Mouse (Mus musculus) cerebellum, adult 18-20 months (tissue): Measurements from ENCODE around the gene Snd1.

Experiments used
- DNase-seq, 2 experiments: peaks; one replicate each; pipeline ENCODE4 v3.0.0; 2021

Snd1 gene

DNA sequence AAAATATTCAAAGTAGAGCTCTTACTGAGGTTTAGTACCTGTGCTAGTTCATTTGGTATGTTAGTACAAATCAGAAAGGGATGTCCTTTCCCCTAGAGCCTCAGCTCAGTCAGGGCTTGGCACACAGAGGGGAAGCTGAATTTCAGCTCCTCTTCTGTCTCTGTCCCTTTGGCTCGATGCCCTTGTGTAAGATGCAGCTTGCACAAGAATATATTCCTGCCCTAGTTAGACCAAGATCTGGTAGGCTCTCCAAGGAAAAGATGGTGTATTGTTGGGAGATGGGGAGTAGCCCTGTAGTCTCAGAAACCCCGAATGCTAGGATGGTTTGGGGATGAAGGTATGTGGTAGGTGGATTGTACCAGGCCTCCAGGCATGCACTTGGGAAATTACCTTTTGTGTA, 74.4 kb downstream of the Snd1 start:
- DNase-seq: peak; percentile 67 to 79

DNA sequence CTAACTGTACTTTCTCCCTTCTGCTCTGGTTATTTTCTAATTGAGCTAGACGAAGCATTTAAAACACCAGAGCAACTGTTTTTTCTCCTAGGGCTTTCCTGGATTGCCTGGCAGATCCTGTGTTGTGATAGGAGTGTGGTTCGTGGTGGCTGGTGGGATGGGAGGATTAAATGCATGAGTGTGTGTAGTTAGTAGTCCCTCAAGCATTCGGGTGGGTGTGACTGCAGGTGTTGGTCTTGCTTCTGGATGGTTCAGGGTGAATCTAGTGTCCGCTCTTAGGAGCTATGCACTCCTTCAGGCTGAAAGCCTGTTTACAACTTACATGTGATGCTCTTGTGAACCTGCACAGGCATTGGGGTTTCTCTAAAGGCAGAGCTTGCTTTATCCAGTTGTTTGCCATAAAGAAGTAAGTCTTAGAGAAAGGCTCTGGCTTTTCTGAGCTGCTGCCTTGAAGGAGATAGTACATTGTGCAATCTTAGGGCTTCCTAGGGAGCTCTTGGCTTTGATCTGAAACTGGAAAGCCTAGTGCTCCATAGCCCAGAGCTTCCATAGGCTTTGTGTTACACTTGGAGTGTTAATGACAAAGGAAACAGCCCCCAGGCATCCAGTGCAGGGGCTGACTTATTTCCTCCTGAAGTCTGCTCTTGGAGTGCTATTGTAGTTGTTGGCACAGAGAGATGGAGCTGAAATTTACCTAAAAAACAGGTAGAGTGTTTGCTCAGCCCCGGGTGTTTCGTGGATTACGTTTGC, 75.5 kb downstream of the Snd1 start:
- no peak for DNase-seq

- no peak for DNase-seq
Observed at GRCm38 (mm10) chr6:28554470-28554869, 79.5 kb downstream of the Snd1 start.

GRCm38 (mm10) chr6:28555002-28555401, 80.1 kb downstream of the Snd1 start:
- no peak for DNase-seq

DNA sequence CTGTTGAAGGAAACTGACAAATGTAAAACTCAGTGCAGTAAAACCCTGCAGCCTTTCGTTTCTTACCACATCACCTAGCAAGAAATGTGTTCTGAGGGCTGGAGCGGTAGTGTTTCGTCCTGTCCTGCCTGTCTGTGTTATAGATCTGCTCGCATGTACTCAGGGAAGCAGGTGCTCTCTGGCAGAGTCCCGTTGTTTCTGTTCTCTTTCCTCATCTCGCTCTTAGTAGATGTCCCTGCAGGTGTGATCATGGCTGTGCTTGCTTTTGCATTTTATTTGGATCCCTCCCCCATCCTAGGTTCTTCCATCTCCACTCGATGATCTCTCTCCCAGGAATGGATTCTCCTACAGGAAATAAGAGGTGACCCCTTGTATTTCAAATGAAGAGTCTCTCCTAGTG, 80.5 kb downstream of the Snd1 start:
- DNase-seq: no peak

DNA sequence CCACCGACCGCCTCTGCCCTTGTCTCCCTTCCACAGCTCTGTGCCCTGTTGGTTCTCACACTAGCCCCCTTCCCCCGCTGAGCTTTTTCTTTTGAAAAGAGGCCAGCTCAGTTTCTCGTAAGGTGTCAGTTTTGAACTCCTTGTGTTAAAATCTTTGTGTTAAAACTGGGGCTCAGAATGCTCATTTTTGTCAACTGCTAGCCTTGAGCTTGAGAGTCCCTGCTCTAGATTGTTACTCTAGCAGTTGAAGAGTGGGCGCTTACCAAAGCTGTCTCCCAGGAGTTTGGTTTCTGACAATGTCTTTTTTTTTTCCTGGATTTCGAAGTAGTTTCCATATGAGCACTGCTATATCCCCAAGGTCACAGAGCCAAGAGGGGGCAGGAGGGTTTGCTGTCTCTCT, 82.8 kb downstream of the Snd1 start:
- DNase-seq: no peak

- DNase-seq: no peak
Observed at GRCm38 (mm10) chr6:28559419-28559818, 84.5 kb downstream of the Snd1 start.

- peak in 1 of 2 experiments; percentile 38 for DNase-seq
Observed at GRCm38 (mm10) chr6:28561291-28561995, 86.5 kb downstream of the Snd1 start.

- DNase-seq: no peak
Observed at GRCm38 (mm10) chr6:28562323-28563044, 87.5 kb downstream of the Snd1 start.

- DNase-seq: no peak
Observed at GRCm38 (mm10) chr6:28567978-28568377, 93.0 kb downstream of the Snd1 start.

- no peak for DNase-seq
Observed at GRCm38 (mm10) chr6:28571946-28572345, 97.0 kb downstream of the Snd1 start.

DNA sequence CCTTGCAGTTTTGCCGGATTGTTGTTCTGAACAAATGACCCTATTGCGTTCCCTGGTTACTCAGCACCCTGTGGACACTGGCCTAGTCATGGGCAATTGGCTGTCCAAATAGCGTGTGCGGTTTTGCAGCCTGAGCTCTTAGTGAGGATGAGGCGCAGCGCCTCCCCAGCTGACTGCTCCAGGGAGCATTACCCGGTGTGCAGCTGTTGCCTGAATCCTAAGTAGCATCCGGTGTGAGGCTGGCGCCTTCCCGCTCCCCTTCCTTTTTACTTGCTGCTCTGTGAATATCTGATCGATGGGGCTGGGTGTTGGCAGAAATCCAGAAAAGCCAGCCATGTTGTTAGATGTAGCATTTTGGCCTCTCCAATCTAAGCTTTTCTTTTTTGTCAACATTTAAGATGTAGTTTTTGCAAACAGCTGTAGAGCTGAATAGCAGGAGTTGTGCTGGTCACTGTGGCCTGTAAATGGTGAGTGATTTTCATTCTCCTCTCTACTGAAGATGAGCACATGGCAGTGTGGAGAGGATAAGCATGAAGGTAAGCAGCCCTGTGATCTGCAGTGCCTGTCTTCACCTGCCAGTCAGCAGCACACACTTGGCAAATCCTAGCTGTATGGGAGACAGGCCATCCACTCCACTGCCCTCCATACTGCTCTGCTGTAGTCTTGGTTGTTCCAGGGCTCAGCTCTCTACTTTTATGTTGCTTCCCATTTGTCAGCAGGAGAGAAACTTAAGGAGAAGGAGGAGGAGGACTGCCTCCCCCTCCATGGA, 98.2 kb downstream of the Snd1 start:
- DNase-seq: no peak

GRCm38 (mm10) chr6:28576356-28577264, 101.7 kb downstream of the Snd1 start:
- peak; percentile 41 to 53 for DNase-seq

DNA sequence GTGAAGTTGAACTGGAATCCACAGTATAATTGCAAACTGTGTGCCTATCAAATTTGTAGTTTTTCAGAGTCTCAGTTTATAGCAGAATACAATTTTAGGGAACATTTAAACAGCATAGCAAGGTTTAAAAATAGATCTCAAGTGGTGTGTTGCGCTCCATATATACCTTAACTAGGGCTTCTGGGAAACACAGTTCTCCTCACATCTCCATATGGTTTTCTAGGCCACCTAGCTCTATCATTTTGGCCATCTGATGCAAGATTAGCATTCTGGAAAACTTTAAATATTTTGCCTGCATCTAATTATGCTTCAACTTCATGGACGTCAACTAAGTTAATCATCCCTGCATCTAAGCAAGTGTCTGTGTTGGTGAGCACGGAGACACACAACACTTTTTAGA, 107.9 kb downstream of the Snd1 start:
- DNase-seq: no peak

GRCm38 (mm10) chr6:28583399-28583798, 108.5 kb downstream of the Snd1 start:
- DNase-seq: no peak

DNA sequence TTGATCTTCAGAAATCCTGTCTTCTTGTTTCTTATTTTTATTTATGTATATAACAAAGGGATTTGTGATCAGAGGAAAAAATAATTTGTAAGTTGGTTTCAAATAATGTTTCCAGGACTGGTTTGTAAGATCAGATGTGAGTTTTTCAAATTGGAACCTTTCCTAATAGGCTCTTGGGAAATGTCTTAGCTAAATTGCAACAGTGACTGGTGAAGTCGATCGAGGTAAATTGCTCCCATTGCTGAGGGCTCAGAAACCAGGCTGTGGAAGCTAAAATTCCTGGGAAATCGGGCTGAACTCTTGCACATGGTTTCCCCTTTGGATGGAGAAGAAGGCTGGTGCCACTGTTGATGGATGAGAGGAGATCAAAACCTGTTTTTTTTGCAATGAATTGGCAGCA, 111.9 kb downstream of the Snd1 start:
- no peak for DNase-seq

DNA sequence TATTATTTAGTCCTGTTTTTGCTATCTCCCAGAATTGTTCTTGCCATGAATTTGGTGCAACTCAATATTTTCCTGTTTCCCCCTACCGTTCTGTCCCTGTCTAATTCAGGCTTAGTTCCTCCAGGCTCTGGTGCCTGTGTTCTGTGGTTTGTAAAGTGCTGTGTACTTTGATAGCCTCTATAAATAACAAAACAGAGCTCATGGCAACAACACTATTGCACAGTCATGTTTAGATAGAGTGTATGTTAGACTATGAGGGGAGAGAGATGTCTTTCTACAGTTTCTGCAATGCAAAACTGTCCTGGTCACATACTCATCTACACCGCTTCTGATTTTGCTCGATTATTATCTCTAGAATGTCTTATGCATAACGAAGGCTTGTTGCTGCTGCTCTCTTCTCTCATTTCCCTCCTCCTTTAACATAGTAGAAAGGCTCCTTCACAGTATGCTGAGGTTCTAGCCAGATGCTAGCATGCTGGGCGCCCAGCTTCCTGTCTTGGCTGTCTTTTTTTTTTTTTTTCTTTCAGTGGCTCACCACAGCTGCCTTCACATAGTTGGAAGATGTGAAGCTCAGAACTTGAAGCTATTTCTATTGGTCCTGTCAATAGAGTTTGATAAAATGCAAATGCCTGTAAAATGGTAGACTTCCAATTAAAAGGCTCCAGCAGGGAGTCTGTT, 113.7 kb downstream of the Snd1 start:
- DNase-seq: no peak

DNA sequence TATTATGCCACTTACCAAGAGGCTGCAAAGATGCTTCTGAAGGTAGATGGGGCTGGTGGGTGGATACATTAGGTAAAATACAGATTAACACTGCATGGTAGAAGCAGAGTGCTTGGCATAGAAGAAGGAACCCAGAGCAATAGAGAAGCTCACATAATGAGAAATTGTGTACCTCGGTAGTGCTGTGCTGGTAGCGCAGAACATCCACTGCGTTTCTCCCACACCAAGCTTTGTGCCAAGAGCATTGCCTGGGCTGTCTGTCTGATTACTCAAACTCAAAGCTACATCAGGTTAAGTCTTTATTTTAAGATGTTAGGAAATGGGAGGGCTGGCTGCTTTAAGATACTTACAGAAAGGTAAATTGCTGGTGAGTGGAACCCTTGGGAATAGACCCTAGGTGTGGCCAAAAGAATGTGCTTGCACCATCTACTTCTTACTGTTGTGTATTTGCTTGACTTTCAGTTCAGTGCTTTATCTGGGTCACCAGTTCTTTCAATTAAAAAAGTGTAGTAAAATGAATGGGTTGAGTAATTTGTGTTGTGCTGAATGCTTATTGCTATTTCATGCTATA, 117.5 kb downstream of the Snd1 start:
- no peak for DNase-seq

GRCm38 (mm10) chr6:28593708-28594107, 118.8 kb downstream of the Snd1 start:
- no peak for DNase-seq

- no peak for DNase-seq
Observed at GRCm38 (mm10) chr6:28594759-28595158, 119.8 kb downstream of the Snd1 start.

DNA sequence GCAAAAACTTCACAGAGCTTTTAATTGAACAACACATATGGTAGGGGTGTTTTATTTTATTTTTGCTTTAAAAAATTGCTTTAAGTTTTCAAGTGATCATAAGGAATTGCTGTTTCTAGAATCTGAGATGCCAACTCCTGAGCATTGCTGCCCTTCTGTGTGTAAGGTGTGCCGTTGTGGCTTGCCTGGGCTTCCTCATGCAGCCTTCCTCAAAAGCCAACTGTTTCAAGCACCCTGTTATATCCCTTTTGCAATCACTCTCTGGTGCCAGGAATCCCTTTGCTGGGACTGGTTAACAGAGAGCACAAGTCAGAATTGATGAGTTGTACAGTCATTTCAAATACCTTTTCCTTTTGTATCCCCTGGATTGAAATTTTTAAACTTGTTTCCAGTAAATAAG, 120.3 kb downstream of the Snd1 start:
- DNase-seq: no peak
